Mouse (Mus musculus): ENCODE measurements at regions not wholly inside any gene's neighbourhood (a gene's known extent, or its start where the extent isn't known, plus 50 kb on each side); places are given as distances from the start of the nearest gene placed in this dataset.

GRCm38 (mm10) chr17:65082249-65082648 is 246.4 kb upstream of the 4930583I09Rik start:
- TF ChIP-seq CTCF (IDR thresholded peaks at IDR 0.05; ENCODE audit: extremely low read depth, insufficient read length, insufficient replicate concordance, low read depth, low read length) = no peak
- no peak for TF ChIP-seq POLR2A (IDR thresholded peaks at IDR 0.05; ENCODE audit: low read depth, low read length)

Data from small intestine, adult 2 months (tissue).